Mouse (Mus musculus): Measurements from ENCODE around the gene Tbx6.

DNA sequence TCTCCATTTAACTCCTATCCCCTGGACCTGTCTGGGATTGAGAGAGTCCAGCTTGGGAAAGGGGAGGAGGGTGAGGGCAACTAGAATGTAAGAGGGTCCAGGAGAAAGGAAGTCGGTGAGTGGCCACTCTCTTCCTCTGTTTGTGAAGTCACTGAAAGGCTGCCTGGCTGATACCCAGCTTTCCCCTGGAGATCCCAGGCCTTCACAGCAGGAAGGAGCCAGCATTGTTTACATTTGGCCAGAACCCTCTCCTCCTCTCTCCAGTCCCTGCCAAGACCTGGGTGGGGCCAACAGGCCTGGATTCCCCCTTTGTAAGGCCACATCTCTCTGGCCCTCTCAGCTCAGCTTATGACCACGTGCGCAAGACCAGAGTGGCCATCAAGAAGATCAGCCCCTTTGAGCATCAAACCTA, 20.9 kb upstream of the Tbx6 start:
- TF ChIP-seq CTCF (IDR thresholded peaks at IDR 0.05; ENCODE audit: control insufficient read depth, insufficient read depth, insufficient read length) (no peak), MAX (IDR thresholded peaks at IDR 0.05) (peak; percentile 33), USF1 (IDR thresholded peaks at IDR 0.05; ENCODE audit: low read depth) (peak; percentile 55), MYOG (IDR thresholded peaks at IDR 0.05; ENCODE audit: control insufficient read depth, extremely low read depth, insufficient read length) (no peak), MYOD1 (IDR thresholded peaks at IDR 0.05; ENCODE audit: control insufficient read depth, insufficient read length, low read depth) (no peak), FOSL1 (IDR thresholded peaks at IDR 0.05; ENCODE audit: insufficient read depth, low read length, poor library complexity, severe bottlenecking) (no peak)
